Mouse (Mus musculus): ENCODE measurements around the gene Dtx1.

DNA sequence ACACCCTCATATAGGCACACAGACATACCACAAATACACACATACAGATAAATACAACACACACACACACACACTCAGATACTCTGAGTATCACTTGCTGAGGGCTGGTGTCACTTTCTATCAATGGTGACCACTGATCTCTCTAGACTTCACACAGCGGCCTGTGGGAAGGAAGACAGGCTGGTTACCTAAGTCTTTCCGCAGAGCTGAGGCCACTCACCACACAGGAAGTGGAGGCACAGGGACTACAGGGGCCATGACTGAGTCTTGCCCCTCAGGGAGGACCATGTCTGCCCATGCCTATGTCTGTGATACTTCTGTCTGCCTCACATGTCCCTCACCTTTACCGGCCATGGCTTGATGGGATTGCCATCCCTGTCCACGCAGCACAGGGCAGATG, 42.5 kb upstream of the Dtx1 start:
- TF ChIP-seq POLR2A (IDR thresholded peaks at IDR 0.05; ENCODE audit: extremely low read depth, insufficient read depth, low read length) (no peak), CTCF (IDR thresholded peaks at IDR 0.05; ENCODE audit: extremely low read depth, insufficient read depth, low read length) (no peak)

Measured in cortical plate, adult 2 months (tissue).